Mouse (Mus musculus) neural tube, embryonic 14.5 days (tissue): Measurements from ENCODE around the gene Patj. TPM values are rescaled to one million over a fixed set of nuclear protein-coding genes. Genes with fewer than 3 reads are reported as not detected.
"Not testable (repeated sequence)": the region's sequence is repeated elsewhere in the genome, so short reads cannot be mapped to it uniquely, and the experiment has no call there.

Experiments
- ATAC-seq: fragments of 200-750 bp; cut with Nextera tagmentation; 2 replicates; pipeline ENCODE4 v1.8.0; 2017; ENCODE audit warnings: low read depth, mild to moderate bottlenecking, moderate TSS enrichment, moderate library complexity
- H3K27ac ChIP-seq: fragments of 300-500 bp; sonication (generic); 2 replicates; pipeline ENCODE4 v1.5.1; 2014; ENCODE audit warnings: low read depth, mild to moderate bottlenecking, control low read depth, low read length, moderate library complexity, mixed read lengths
- H3K27me3 ChIP-seq: fragments of 300-500 bp; sonication (generic); 2 replicates; pipeline ENCODE4 v1.6.1; 2014; ENCODE audit warnings: low read length; ENCODE audit not compliant: control insufficient read depth, insufficient read depth
- H3K36me3 ChIP-seq: fragments of 300-500 bp; sonication (generic); 2 replicates; pipeline ENCODE4 v1.6.1; 2014; ENCODE audit warnings: low read length, mixed read lengths; ENCODE audit not compliant: control insufficient read depth, insufficient read depth
- H3K4me1 ChIP-seq: fragments of 300-500 bp; sonication (generic); 2 replicates; pipeline ENCODE4 v1.6.1; 2014; ENCODE audit warnings: low read length; ENCODE audit not compliant: control insufficient read depth, insufficient read depth
- H3K4me2 ChIP-seq: fragments of 300-500 bp; sonication (generic); 2 replicates; pipeline ENCODE4 v1.6.1; 2014; ENCODE audit warnings: mild to moderate bottlenecking, low read depth, low read length, control low read depth
- H3K4me3 ChIP-seq: fragments of 300-500 bp; sonication (generic); 2 replicates; pipeline ENCODE4 v1.5.1; 2014; ENCODE audit warnings: low read depth, low read length, control low read depth, mixed read lengths
- H3K9ac ChIP-seq: fragments of 300-500 bp; sonication (generic); replicated peaks from 2 replicates; pipeline ENCODE4 v1.6.1; 2014; ENCODE audit warnings: low read depth, mild to moderate bottlenecking, control low read depth, low read length, mixed read lengths
- H3K9me3 ChIP-seq: fragments of 300-500 bp; sonication (generic); 2 replicates; pipeline ENCODE4 v1.6.1; 2016; ENCODE audit warnings: low read length; ENCODE audit not compliant: control insufficient read depth
- WGBS: fragments of 180-500 bp; shearing (Covaris S2); extraction: QIAGEN DNeasy Blood & Tissue Kit; methylation state at CpG from one replicate; pipeline ENCODE4 v1.1.7; 2014; 5-methylcytosine and 5-hydroxymethylcytosine counted together
- polyA plus RNA-seq: library from polyadenylated mRNA; unstranded; fragments of >200 nt; fragmentation: Nextera tagmentation; extraction: Ambion mirVana; gene quantifications from 2 replicates; pipeline ENCODE4 v1.2.1, GENCODE M21; 2014

Gene Patj
- polyA plus RNA-seq, 1 experiment from 2014 or later, result 7.7 TPM

DNA sequence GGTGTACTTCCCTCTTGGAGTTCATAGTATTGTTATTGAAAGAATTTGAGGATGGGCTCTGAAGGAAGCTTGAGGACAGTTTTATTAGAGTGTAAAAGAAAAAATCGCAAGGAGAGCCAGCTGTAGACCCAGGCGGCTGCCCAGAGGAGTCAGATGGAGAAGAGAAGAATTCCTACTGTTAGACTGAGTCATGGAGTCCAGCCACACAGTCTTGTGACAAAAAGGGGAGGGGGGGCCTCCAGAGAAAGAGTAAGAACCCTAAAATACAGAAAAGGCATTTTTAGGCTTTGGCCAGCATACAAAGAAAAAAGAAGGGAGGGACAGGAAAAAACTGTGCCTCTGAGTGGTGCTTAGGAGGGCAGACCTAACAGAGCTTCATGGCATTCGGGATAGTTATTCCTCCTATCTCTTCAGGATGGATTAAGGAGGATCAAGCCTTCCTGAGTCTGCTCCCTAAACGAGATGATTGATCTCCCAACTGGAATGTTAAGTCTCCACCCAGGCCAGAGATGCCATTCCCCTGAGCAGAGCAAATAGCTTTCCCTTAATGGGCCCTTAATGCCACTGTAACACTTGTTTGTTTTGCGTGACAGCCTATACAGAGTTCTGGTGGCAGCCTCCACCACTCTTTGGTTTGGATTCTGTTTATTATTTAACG lies 5.5 kb downstream of the Patj start:
- H3K4me1 ChIP-seq, result no peaks in the 10 kb centered on the region
- H3K36me3 ChIP-seq, result no peaks in the 10 kb centered on the region
- H3K27me3 ChIP-seq, result no peaks in the 10 kb centered on the region
- H3K27ac ChIP-seq, result no peak overlapping the region
- no peak overlapping the region for H3K9ac ChIP-seq
- no peak overlapping the region for H3K4me3 ChIP-seq
- no peaks in the 10 kb centered on the region for H3K9me3 ChIP-seq
- H3K4me2 ChIP-seq, result no peak overlapping the region
- ATAC-seq, result no peak
- WGBS, result 39% methylated on average over 6 of the region's 6 CpGs

DNA sequence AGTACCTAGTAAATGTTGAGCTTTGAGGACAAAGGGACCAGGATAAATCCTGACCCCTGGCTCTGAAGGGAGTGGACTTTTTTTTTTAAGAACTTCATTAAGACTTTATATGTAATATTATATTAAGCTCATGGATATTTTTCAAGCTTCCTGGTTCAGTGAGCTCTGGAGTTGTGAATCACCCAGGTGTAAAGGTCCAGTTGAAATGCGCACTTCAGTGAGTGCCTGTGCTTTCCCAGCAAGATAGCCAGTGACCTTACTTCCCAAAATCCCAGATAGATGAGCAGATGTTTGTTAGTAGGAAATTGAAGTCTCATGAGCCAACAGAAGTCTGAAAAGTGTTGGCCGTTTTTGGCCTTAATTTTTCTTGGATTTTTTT lies 6.0 kb downstream of the Patj start:
- Histone ChIP-seq H3K9ac (no peak overlapping the region), H3K27me3 (no peaks in the 10 kb centered on the region), H3K4me1 (no peaks in the 10 kb centered on the region), H3K9me3 (no peaks in the 10 kb centered on the region), H3K27ac (no peak overlapping the region), H3K36me3 (no peaks in the 10 kb centered on the region), H3K4me3 (no peak overlapping the region), H3K4me2 (no peak overlapping the region)
- 84% methylated on average over 2 of the region's 2 CpGs for WGBS
- ATAC-seq, result no peak

DNA sequence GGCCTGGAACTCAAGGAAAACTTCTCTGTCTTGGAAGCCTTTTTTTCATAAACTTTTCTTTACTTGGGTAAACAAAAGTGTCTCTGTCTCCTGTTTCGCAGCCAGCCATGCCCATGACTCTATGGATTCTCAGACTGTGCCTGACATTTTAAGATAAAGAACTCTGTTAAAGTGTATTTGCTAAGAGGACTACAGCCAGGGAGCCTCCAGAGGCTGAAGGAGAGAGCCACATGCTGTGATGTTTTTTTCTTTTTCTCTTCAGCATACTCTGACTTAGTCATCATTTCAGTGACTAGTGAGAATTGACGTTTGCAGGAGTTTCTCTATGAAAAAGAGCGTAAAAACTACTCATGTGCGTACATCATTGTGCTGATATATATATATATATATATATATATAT lies 7.9 kb downstream of the Patj start:
- Histone ChIP-seq H3K27me3 (no peaks in the 10 kb centered on the region), H3K9ac (no peak overlapping the region), H3K36me3 (no peaks in the 10 kb centered on the region), H3K4me2 (no peak overlapping the region), H3K4me1 (no peaks in the 10 kb centered on the region), H3K4me3 (no peak overlapping the region), H3K27ac (no peak overlapping the region), H3K9me3 (no peaks in the 10 kb centered on the region)
- 75% methylated on average over 4 of the region's 4 CpGs for WGBS
- no peak for ATAC-seq

DNA sequence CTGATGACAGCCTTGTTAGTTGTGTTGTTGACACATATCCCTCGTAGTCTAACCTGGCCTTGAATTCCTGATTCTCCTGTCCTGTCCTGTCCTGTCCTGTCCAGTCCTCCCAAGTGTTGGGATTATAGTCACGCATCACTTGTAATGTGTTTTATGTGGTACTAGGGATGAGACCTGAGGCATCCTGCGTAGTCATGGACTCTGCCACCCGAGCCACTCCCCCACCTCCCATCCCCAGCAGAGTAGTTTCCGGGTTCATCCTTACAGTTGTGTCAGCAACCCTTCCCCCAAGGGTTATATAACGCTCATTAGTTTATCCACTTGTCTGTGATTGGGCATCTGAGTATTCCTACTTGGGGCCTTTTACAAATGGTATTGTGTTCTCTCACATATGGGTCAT lies 8.8 kb downstream of the Patj start:
- Histone ChIP-seq H3K27ac (no peak overlapping the region), H3K36me3 (no peaks in the 10 kb centered on the region), H3K9ac (no peak overlapping the region), H3K4me1 (no peaks in the 10 kb centered on the region), H3K4me3 (no peak overlapping the region), H3K4me2 (no peak overlapping the region), H3K9me3 (no peaks in the 10 kb centered on the region), H3K27me3 (no peaks in the 10 kb centered on the region)
- ATAC-seq, result no peak
- WGBS, result 88% methylated on average over 6 of the region's 6 CpGs

DNA sequence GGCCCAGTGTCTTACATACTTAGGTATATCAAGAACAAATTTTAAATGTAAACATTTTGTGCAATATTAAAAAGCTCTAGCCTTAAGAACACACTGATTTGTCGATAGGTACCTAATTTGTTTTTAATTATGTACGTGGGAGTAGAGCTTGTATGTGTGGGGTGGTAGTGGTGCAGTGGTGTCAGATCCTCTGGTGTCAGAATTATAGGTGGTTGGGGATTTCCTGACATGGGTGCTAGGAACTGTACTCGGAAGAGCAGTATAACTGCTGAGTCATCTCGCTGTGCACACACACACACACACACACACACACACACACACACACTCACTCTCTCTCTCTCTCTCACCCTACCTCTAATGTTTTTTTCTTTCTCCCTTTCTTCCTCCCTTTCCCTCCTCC lies 12.9 kb downstream of the Patj start:
- Histone ChIP-seq H3K4me1 (no peaks in the 10 kb centered on the region), H3K27ac (no peak overlapping the region), H3K9ac (no peak overlapping the region), H3K4me2 (no peak overlapping the region), H3K27me3 (no peaks in the 10 kb centered on the region), H3K36me3 (no peaks in the 10 kb centered on the region), H3K9me3 (no peaks in the 10 kb centered on the region), H3K4me3 (no peak overlapping the region)
- ATAC-seq, result no peak
- WGBS, result 94% methylated on average over 4 of the region's 4 CpGs

DNA sequence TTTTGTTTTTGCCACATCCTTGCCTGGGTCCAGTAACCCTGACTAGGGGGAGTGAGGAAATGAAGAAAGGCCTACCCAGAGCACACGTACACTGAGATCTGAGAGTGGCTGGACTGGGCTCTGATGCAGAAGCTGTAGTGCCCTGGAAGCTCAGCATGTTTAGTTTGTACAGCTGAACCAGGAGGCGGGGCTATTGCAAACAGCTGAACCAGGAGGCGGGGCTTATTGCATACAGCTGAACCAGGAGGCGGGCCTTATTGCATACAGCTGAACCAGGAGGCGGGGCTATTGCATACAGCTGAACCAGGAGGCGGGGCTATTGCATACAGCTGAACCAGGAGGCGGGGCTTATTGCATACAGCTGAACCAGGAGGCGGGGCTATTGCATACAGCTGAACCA lies 19.6 kb downstream of the Patj start:
- H3K9ac ChIP-seq, ATAC-seq, H3K27me3 ChIP-seq, H3K4me3 ChIP-seq, H3K4me2 ChIP-seq, H3K9me3 ChIP-seq, H3K27ac ChIP-seq, H3K36me3 ChIP-seq, H3K4me1 ChIP-seq: not testable (repeated sequence)
- WGBS, result 95% methylated on average over 8 of the region's 8 CpGs

DNA sequence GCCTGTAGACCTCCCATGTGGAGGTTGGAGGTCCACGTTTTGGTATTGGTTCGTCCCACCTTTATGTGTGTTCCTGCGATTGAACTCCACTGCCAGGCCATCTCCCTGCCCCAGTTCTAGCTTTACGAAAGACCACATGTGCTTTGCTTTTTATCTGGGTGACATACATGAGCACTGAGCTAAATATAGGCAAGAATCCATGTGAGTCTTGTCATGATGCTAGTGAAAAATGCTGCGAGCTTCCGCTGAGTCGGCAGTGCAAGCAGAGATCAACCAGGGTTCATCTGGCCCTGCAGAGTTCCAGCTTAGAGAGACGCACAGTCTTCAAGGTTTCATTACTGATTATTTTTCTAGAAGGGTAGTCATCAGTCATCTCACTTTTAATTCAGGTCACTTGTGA lies 32.8 kb downstream of the Patj start:
- Histone ChIP-seq H3K4me1 (no peaks in the 10 kb centered on the region), H3K27ac (no peak overlapping the region), H3K9me3 (no peaks in the 10 kb centered on the region), H3K4me2 (no peak overlapping the region), H3K36me3 (no peaks in the 10 kb centered on the region), H3K4me3 (no peak overlapping the region), H3K27me3 (no peaks in the 10 kb centered on the region), H3K9ac (no peak overlapping the region)
- WGBS, result 82% methylated on average over 8 of the region's 8 CpGs
- ATAC-seq, result no peak

DNA sequence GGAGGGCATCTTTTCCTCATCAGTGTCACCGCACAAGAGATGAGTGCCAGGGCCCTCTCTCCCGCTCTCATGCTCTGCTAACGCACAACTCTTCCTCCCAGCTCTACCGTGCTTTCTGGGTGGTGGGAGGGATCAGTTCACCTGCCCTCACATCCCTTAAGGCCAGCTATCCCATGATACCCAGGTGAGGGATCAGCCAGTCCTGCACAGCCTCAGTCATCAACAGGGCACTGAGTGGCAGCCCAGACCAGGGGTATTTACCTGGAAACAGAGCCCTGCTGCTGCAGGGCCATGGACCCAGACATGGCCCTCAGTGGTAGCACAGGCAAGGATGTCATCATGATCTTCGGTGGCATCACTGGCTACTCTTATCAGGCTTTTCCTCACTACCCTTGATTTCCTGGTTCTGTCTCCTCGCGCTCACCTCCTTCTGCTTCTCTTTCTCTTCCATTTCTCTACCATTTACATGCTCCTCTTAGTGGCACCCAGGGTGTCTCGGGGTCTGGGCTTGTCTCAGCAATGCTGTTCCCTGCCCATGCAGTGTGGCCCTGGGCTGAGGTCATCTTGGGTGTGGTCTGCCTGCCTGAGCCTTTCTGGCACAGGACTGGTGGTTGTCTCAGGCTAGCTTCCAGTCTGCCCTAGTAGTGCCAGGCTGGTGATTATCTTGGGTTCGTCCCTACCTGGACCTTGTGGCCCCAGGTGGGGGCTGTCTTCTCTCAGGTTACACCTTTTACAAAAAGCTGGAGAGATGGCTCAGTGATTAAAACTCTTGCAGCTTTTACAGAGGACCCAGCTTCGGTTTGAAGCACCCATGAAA lies 40.3 kb downstream of the Patj start:
- no peak overlapping the region for H3K4me2 ChIP-seq
- no peak for ATAC-seq
- no peak overlapping the region for H3K4me3 ChIP-seq
- H3K27ac ChIP-seq, result no peak overlapping the region
- WGBS, result 93% methylated on average over 10 of the region's 10 CpGs
- H3K9ac ChIP-seq, result no peak overlapping the region
- H3K4me1 ChIP-seq, result 0 out of 2 replicates have a peak, but pooled peaks cover 3% of the 10 kb centered on the region
- H3K27me3 ChIP-seq, result no peaks in the 10 kb centered on the region
- H3K9me3 ChIP-seq, result no peaks in the 10 kb centered on the region
- no peaks in the 10 kb centered on the region for H3K36me3 ChIP-seq

DNA sequence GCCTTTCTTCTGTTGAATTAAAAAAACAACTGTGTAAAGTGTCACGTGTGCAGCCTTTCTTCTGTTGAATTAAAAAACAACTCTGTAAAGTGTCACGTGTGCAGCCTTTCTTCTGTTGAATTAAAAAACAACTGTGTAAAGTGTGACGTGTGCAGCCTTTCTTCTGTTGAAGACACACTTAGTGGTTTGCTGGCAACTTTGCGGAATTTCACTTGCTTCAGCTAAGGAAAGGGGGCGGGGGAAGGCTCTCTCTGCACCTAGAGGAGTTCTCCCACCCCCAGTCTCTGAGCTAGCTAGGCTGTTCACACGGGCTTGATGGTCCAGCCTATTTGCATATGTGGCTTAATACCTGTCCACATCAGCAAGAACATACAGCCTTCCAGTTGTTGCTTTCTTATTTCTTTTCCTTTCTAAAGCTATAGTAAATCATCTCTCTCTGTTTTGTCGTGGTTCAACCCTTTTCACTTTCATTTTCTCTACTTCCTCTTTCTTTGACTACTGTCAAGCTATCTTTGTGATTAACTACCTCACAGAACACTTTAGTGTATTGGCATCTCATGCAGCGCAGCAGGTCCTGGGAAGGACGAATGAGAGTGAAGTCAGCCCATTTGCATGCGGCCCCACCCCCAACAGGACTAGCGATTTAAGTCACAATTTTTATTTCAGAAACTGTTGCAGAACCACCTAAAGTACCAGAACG lies 41.2 kb downstream of the Patj start:
- Histone ChIP-seq H3K4me1 (0 out of 2 replicates have a peak, but pooled peaks cover 3% of the 10 kb centered on the region), H3K36me3 (no peaks in the 10 kb centered on the region), H3K9me3 (no peaks in the 10 kb centered on the region), H3K27me3 (no peaks in the 10 kb centered on the region), H3K4me2 (no peak overlapping the region), H3K4me3 (no peak overlapping the region), H3K9ac (no peak overlapping the region), H3K27ac (no peak overlapping the region)
- WGBS, result 62% methylated on average over 12 of the region's 12 CpGs
- ATAC-seq, result no peak
